Mouse (Mus musculus): Measurements from ENCODE around the gene Phlpp2. TPM values are rescaled to one million over a fixed set of nuclear protein-coding genes. Genes with fewer than 3 reads are reported as not detected.

Gene Phlpp2
- polyA plus RNA-seq, 1 experiment from 2014 or later, result 2.9 TPM

DNA sequence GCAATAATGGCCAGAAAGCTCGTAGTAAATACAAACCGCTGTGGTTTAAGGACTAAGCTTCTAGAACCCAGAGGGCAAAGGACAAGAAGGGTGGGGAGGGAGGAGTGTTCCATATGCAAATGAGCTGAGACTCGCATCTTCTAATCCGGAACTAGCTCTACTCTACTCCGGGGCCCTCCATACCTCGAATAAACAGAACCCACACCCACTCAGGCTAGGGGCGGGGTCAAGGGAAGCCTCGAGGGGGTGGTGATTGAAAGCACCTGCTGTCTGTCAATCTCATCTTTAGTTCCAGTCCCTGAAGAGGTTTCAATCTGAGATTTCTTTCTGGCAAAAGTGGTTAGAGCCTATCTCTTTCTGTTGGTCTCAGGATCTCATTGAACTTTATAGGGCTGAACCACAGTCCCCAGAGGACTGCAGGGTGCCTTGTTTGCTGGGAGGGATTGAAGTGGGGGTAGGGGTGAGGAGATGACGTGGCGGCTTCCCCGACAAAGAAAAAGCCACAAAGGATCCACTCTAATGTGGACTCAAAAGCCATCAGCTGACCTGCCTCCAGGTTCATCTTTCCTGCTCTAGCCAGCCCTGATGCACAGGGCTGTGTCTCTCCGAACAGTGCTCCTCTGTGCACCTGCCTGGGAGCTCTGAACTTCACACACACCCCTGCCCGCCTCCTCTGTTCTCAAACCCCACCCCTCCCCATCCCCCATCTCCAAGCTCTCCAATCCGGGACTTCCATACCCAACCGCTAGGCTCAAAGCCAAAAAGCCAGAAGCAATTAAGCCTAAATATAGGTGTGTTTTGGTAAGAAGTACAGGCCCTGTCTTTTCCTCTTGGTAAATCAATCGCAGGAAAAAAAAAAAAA is 89.1 kb downstream of the Phlpp2 start:
- H3K27me3 ChIP-seq (replicated peaks; ENCODE audit: low read depth, poor library complexity, severe bottlenecking), result peaks cover 46% of the 10 kb centered on the region
- peak overlapping the region; percentile 37 for H3K4me3 ChIP-seq
- DNase-seq (ENCODE audit: low spot score), result peak; percentile 60
- H3K27ac ChIP-seq (replicated peaks), result peak overlapping the region; percentile 21; the same call in 1 of the 2 replicates
- H3K9me3 ChIP-seq, result no peaks in the 10 kb centered on the region
- peaks cover 39% of the 10 kb centered on the region for H3K4me1 ChIP-seq
- 3% methylated on average over 16 of the region's 16 CpGs for WGBS
- H3K36me3 ChIP-seq (replicated peaks), result no peaks in the 10 kb centered on the region

DNA sequence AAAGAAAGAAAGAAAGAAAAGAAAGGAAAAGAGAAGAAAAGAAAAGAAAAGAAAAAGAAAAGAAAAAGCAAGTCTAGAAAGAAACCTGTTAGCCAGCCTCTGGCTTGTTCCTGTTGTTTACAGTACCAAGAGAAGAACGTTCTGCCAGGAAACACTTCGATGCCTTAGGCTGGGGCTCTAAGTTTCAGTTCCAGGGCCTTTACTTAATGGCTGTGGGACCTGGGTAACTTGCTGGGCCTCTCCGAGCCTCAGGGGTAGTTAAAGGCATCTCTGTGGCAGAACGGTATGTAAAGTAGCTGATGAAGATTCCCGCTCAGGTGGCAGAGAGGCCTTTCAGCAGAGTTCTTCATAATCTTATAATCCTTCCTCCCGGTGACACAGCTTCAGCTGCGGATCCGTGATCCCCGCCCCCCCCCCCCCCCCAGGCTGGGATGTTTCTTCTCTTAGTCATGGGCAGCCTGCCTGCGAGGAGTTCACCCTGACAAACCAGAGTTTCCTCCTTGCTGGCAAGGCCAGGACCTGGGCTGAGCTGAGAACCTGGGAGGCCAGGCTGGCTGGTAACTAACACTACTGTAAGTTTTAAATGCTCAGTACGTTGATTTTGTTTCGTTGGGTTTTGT is 89.8 kb downstream of the Phlpp2 start:
- Histone ChIP-seq H3K27ac (replicated peaks) (no peak overlapping the region; the same call in 1 of the 2 replicates), H3K4me3 (no peak overlapping the region), H3K27me3 (replicated peaks; ENCODE audit: low read depth, poor library complexity, severe bottlenecking) (peaks cover 51% of the 10 kb centered on the region), H3K9me3 (no peaks in the 10 kb centered on the region), H3K36me3 (replicated peaks) (no peaks in the 10 kb centered on the region), H3K4me1 (peaks cover 39% of the 10 kb centered on the region)
- no peak for DNase-seq (ENCODE audit: low spot score)
- 27% methylated on average over 12 of the region's 12 CpGs for WGBS

GRCm38 (mm10) chr8:109959112-109959511 is 90.8 kb downstream of the Phlpp2 start:
- WGBS, result 82% methylated on average over 4 of the region's 4 CpGs
- Histone ChIP-seq H3K9me3 (no peaks in the 10 kb centered on the region), H3K27ac (replicated peaks) (no peak overlapping the region), H3K27me3 (replicated peaks; ENCODE audit: low read depth, poor library complexity, severe bottlenecking) (peaks cover 58% of the 10 kb centered on the region), H3K4me1 (peaks cover 38% of the 10 kb centered on the region), H3K4me3 (no peak overlapping the region), H3K36me3 (replicated peaks) (no peaks in the 10 kb centered on the region)
- DNase-seq (ENCODE audit: low spot score), result no peak

- H3K4me3 ChIP-seq, result peak within 1 kb of the TSS; percentile 56
- H3K27me3 ChIP-seq (replicated peaks; ENCODE audit: low read depth, poor library complexity, severe bottlenecking), result peaks cover 62% of the 10 kb centered on the region
- DNase-seq (ENCODE audit: low spot score), result peak; percentile 79
- H3K36me3 ChIP-seq (replicated peaks), result no peaks in the 10 kb centered on the region
- peaks cover 24% of the 10 kb centered on the region for H3K4me1 ChIP-seq
- no peak within 1 kb of the TSS for H3K27ac ChIP-seq (replicated peaks)
- no peaks in the 10 kb centered on the region for H3K9me3 ChIP-seq
- 2% methylated on average over 64 of the region's 64 CpGs for WGBS
Observed at GRCm38 (mm10) chr8:109961693-109962367, 93.5 kb downstream of the Phlpp2 start, which contains the start of gene Marveld3. Marveld3 (minus strand) TSS chr8:109962203.

DNA sequence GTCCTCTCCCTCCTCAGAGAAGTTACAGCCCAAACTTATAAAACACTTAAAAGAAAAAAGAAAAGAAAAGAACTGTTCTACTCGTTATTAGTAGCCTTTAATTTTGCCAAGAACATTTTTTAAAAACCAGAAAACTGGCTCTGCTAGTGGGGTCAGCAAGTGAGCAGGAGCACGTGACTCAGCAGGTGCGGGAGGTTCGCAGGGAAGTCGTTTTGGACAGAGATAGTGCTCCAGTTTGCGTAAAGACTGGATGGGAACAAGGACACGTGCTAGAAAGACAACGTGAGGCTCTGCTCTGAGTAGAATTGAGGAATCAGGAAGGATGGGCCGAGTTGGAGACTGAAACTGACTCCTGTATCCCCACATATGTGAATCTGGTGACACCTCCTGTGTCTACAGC is 94.6 kb downstream of the Phlpp2 start:
- Histone ChIP-seq H3K27me3 (replicated peaks; ENCODE audit: low read depth, poor library complexity, severe bottlenecking) (peaks cover 65% of the 10 kb centered on the region), H3K9me3 (no peaks in the 10 kb centered on the region), H3K4me1 (peaks cover 14% of the 10 kb centered on the region), H3K36me3 (replicated peaks) (no peaks in the 10 kb centered on the region), H3K4me3 (no peak overlapping the region), H3K27ac (replicated peaks) (no peak overlapping the region)
- DNase-seq (ENCODE audit: low spot score), result no peak
- WGBS, result 76% methylated on average over 9 of the region's 9 CpGs

DNA sequence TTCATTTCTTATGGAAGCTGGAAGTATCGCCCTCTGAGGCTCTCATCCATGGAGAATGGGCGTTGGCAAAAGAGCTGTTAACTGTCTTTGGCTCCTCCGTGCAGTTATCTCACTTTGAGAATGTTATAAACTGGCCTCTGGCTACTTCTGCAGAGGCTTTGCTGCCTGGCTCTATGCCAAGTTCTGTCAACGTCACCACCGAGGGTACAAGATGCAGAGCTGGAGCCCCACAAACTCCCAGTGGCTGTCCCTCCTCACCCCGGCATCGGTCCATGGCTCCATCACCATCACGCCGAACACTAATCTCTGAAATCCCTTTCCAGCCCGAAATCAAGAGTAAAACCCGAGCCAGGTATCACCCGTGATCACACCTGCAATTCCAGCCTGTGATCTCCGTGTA is 95.1 kb downstream of the Phlpp2 start:
- DNase-seq (ENCODE audit: low spot score), result no peak
- no peaks in the 10 kb centered on the region for H3K9me3 ChIP-seq
- peaks cover 66% of the 10 kb centered on the region for H3K27me3 ChIP-seq (replicated peaks; ENCODE audit: low read depth, poor library complexity, severe bottlenecking)
- H3K4me1 ChIP-seq, result peaks cover 9% of the 10 kb centered on the region
- no peaks in the 10 kb centered on the region for H3K36me3 ChIP-seq (replicated peaks)
- H3K4me3 ChIP-seq, result no peak overlapping the region
- WGBS, result 82% methylated on average over 13 of the region's 13 CpGs
- no peak overlapping the region for H3K27ac ChIP-seq (replicated peaks)

GRCm38 (mm10) chr8:109964106-109964505 is 95.8 kb downstream of the Phlpp2 start:
- H3K27me3 ChIP-seq (replicated peaks; ENCODE audit: low read depth, poor library complexity, severe bottlenecking), result peaks cover 66% of the 10 kb centered on the region
- H3K4me3 ChIP-seq, result no peak overlapping the region
- peaks cover 9% of the 10 kb centered on the region for H3K4me1 ChIP-seq
- H3K36me3 ChIP-seq (replicated peaks), result no peaks in the 10 kb centered on the region
- H3K9me3 ChIP-seq, result no peaks in the 10 kb centered on the region
- WGBS, result 73% methylated on average over 4 of the region's 4 CpGs
- H3K27ac ChIP-seq (replicated peaks), result no peak overlapping the region
- no peak for DNase-seq (ENCODE audit: low spot score)

DNA sequence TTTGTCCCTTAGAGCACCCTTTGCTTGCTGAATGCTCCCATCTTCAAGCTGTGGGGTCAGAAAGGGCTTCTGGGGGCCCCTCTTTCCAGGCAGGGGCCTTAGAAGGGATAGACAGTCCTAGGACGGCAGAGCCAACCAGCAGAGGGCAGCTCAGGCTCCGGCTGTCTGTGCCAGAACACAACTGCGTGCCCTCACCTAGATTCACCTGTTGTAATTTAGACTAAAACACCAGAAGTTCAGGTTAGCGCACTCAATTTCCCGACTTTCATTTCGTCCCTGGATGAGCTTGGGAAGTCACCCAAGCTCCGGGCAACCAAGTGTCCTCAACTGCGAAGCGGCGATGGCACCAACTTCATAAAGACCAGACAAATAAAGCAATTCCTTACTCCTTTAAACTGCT is 100.5 kb downstream of the Phlpp2 start:
- H3K27ac ChIP-seq (replicated peaks), result no peak overlapping the region
- 62% methylated on average over 10 of the region's 10 CpGs for WGBS
- H3K4me1 ChIP-seq, result no peaks in the 10 kb centered on the region
- H3K9me3 ChIP-seq, result no peaks in the 10 kb centered on the region
- no peak for DNase-seq (ENCODE audit: low spot score)
- H3K4me3 ChIP-seq, result no peak overlapping the region
- no peaks in the 10 kb centered on the region for H3K36me3 ChIP-seq (replicated peaks)
- H3K27me3 ChIP-seq (replicated peaks; ENCODE audit: low read depth, poor library complexity, severe bottlenecking), result peaks cover 30% of the 10 kb centered on the region

DNA sequence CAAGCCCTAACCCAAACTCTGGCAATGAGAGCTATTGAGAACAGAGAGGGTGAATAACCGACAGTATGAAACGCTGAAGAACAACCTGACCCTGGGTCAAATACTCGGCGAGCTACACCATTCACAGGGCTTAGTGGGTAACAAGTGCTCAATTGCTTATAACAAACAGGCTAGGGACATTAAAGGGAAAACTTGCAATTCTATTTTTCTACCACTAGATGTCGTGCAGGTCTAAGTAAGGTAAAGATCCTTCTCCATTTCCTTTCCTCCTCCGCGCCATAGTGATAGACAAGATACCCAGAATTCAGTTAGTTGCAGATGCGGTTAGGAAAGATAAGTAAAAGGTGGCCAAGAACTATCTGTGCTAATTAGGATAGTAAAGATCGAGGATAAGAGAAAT is 102.0 kb downstream of the Phlpp2 start:
- H3K36me3 ChIP-seq (replicated peaks), result no peaks in the 10 kb centered on the region
- H3K27me3 ChIP-seq (replicated peaks; ENCODE audit: low read depth, poor library complexity, severe bottlenecking), result peaks cover 27% of the 10 kb centered on the region
- H3K9me3 ChIP-seq, result peaks cover 3% of the 10 kb centered on the region; the same call in 1 of the 2 replicates
- no peak overlapping the region for H3K4me3 ChIP-seq
- 11% methylated on average over 9 of the region's 9 CpGs for WGBS
- no peaks in the 10 kb centered on the region for H3K4me1 ChIP-seq
- no peak overlapping the region for H3K27ac ChIP-seq (replicated peaks)
- DNase-seq (ENCODE audit: low spot score), result no peak

DNA sequence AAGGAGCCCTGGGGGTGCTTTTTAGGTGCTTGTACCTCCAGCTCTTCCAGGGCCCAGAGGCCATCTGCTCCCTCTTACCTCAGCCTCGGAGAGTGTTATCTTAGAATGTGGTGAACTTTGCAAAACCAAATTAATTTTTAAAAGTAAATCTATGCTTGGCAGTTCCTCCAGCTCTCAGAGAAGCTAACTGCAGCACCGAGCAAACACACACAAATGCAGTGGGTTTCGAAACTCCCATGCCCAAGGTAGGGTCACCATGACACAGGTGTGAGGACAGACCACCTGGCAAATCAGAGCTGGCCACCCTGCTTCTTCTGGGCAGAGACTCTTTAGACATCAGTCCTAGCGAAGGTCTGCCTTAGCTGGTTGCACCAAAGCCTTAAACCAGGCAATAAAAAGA is 104.6 kb downstream of the Phlpp2 start:
- Histone ChIP-seq H3K4me1 (no peaks in the 10 kb centered on the region), H3K4me3 (no peak overlapping the region), H3K27me3 (replicated peaks; ENCODE audit: low read depth, poor library complexity, severe bottlenecking) (peaks cover 23% of the 10 kb centered on the region), H3K9me3 (peaks cover 6% of the 10 kb centered on the region; the same call in 1 of the 2 replicates), H3K36me3 (replicated peaks) (no peaks in the 10 kb centered on the region), H3K27ac (replicated peaks) (no peak overlapping the region)
- DNase-seq (ENCODE audit: low spot score), result no peak
- WGBS, result 89% methylated on average over 4 of the region's 4 CpGs

DNA sequence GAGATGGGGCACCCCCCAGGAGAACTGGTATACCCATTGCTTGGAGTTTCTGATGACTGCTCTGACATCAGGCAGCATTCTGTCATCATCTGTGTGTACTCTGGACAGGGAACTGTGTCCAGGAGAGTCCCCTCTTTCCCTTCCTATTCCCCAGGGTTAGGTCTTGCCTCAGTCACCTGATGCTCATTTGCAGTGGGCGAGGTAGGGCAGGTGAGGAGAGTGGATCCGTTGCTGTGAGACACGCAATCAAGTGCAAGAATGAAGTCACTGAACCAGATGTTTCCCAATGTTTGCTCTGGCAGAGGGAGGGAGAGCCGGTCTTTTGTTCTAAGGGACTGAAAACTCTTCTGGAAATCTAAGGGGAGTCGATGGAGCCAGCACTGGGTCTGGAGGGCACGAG is 111.0 kb downstream of the Phlpp2 start:
- Histone ChIP-seq H3K9me3 (peaks cover 6% of the 10 kb centered on the region; the same call in 1 of the 2 replicates), H3K27ac (replicated peaks) (no peak overlapping the region), H3K4me1 (no peaks in the 10 kb centered on the region), H3K4me3 (no peak overlapping the region), H3K27me3 (replicated peaks; ENCODE audit: low read depth, poor library complexity, severe bottlenecking) (no peaks in the 10 kb centered on the region), H3K36me3 (replicated peaks) (no peaks in the 10 kb centered on the region)
- DNase-seq (ENCODE audit: low spot score), result no peak
- WGBS, result 73% methylated on average over 6 of the region's 6 CpGs

- 74% methylated on average over 15 of the region's 15 CpGs for WGBS
- no peaks in the 10 kb centered on the region for H3K4me1 ChIP-seq
- H3K9me3 ChIP-seq, result no peaks in the 10 kb centered on the region
- H3K27me3 ChIP-seq (replicated peaks; ENCODE audit: low read depth, poor library complexity, severe bottlenecking), result no peaks in the 10 kb centered on the region
- DNase-seq (ENCODE audit: low spot score), result no peak
- H3K4me3 ChIP-seq, result no peak overlapping the region
- no peaks in the 10 kb centered on the region for H3K36me3 ChIP-seq (replicated peaks)
- H3K27ac ChIP-seq (replicated peaks), result no peak overlapping the region
Observed at GRCm38 (mm10) chr8:109982386-109983105, 114.2 kb downstream of the Phlpp2 start.
